Mouse (Mus musculus) kidney, embryonic 15.5 days (tissue): Measurements from ENCODE around the gene Gm21976. TPM values are rescaled to one million over a fixed set of nuclear protein-coding genes. Genes with fewer than 3 reads are reported as not detected.

ENCODE experiments used
- ATAC-seq: fragments of 200-750 bp; cut with Nextera tagmentation; replicated peaks from 2 replicates; pipeline ENCODE4 v1.8.0; 2017; ENCODE audit warnings: moderate TSS enrichment; ENCODE audit not compliant: low FRiP score
- H3K27ac ChIP-seq: fragments of 300-500 bp; sonication (generic); 2 replicates; pipeline ENCODE4 v1.5.1; 2015; ENCODE audit warnings: mild to moderate bottlenecking, inconsistent platforms
- H3K27me3 ChIP-seq: fragments of 300-500 bp; sonication (generic); 2 replicates; pipeline ENCODE4 v1.6.1; 2015; ENCODE audit warnings: inconsistent platforms
- H3K36me3 ChIP-seq: fragments of 300-500 bp; sonication (generic); 2 replicates; pipeline ENCODE4 v1.6.1; 2015; ENCODE audit warnings: inconsistent platforms
- H3K4me1 ChIP-seq: fragments of 300-500 bp; sonication (generic); 2 replicates; pipeline ENCODE4 v1.6.1; 2015; ENCODE audit warnings: inconsistent platforms
- H3K4me2 ChIP-seq: fragments of 300-500 bp; sonication (generic); 2 replicates; pipeline ENCODE4 v1.6.1; 2015; ENCODE audit warnings: moderate library complexity, mild to moderate bottlenecking, inconsistent platforms
- H3K4me3 ChIP-seq: fragments of 300-500 bp; sonication (generic); replicated peaks from 2 replicates; pipeline ENCODE4 v1.5.1; 2015; ENCODE audit warnings: mild to moderate bottlenecking, inconsistent platforms
- H3K9ac ChIP-seq: fragments of 300-500 bp; sonication (generic); 2 replicates; pipeline ENCODE4 v1.6.1; 2015; ENCODE audit warnings: mild to moderate bottlenecking, inconsistent platforms
- H3K9me3 ChIP-seq: fragments of 300-500 bp; sonication (generic); replicated peaks from 2 replicates; pipeline ENCODE4 v1.6.1; 2016; ENCODE audit warnings: inconsistent platforms
- WGBS: fragments of 180-500 bp; shearing (Covaris S2); methylation state at CpG from one replicate; pipeline ENCODE4 v1.1.7; 2015; ENCODE audit warnings: mixed read lengths; 5-methylcytosine and 5-hydroxymethylcytosine counted together
- polyA plus RNA-seq: library from polyadenylated mRNA; unstranded; fragments of >200 nt; fragmentation: Nextera tagmentation; extraction: Ambion mirVana; gene quantifications from 2 replicates; pipeline ENCODE4 v1.2.1, GENCODE M21; 2015

Gene Gm21976
- polyA plus RNA-seq, 1 experiment from 2014 or later, result not detected

DNA sequence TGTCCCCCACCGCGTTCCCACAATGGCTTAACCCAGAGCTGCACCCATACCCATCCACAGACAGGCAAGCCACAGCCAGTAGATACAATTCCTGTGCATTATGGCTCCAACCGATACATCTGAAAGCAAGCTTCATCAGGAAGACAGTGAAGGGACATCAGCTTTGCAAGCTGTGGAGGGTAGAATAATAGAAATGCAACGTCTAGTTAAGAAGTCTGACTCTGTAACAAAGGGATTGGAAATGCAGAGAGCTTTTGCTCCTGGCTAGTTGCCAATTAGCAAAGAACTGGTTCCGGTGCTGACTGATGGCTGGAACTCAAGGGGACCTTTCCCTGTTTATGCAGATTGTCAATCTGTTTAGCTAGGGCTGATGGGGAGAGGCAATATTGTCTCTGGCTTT, 26.7 kb downstream of the Gm21976 start:
- H3K4me2 ChIP-seq, result no peak overlapping the region
- WGBS, result 44% methylated on average over 5 of the region's 5 CpGs

DNA sequence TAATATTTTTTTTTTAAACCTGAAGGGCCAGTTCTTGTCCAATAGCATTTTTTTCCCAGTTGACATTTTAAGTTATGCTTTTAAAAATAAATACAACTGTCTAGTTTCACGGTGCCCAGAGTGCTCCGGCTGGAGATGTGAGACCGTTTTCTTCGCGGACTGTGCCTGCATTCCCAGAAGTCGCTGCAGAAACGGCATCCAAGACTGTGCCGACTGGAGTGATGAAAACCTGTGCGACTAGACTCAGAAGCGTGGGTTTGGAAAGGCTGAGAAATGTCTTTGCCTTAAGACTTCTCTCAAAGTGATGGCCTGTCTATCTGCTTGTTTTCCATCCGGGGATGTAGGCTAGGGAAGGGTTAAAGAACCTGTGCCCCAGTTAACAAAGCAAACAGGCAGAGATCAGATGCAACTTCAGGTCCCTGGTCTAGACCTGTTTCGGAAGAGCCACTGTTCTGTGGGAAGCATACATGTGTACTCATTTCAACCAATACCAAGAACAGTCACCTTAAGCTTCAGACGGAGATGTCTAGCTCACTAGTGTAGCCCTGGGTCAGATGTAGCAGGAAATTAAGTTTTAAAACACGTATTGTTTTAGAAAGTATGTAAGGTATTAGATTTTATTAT, 27.3 kb downstream of the Gm21976 start:
- Histone ChIP-seq H3K36me3 (peaks cover 43% of the 10 kb centered on the region), H3K4me1 (0 out of 2 replicates have a peak, but pooled peaks cover 9% of the 10 kb centered on the region), H3K27ac (peak overlapping the region; percentile 11), H3K9me3 (no peaks in the 10 kb centered on the region), H3K27me3 (no peaks in the 10 kb centered on the region), H3K9ac (no peak overlapping the region), H3K4me2 (no peak overlapping the region), H3K4me3 (no peak overlapping the region)
- ATAC-seq, result no peak
- WGBS, result 44% methylated on average over 14 of the region's 14 CpGs

More for the DNA sequence above, 26.7 kb downstream of the Gm21976 start:
- ATAC-seq, result no peak
- 0 out of 2 replicates have a peak overlapping the region, but pooled peaks have one; percentile 11 for H3K27ac ChIP-seq
- H3K9ac ChIP-seq, result no peak overlapping the region
- no peak overlapping the region for H3K4me3 ChIP-seq
- 0 out of 2 replicates have a peak, but pooled peaks cover 6% of the 10 kb centered on the region for H3K4me1 ChIP-seq
- H3K27me3 ChIP-seq, result no peaks in the 10 kb centered on the region
- H3K9me3 ChIP-seq, result no peaks in the 10 kb centered on the region
- peaks cover 38% of the 10 kb centered on the region for H3K36me3 ChIP-seq

DNA sequence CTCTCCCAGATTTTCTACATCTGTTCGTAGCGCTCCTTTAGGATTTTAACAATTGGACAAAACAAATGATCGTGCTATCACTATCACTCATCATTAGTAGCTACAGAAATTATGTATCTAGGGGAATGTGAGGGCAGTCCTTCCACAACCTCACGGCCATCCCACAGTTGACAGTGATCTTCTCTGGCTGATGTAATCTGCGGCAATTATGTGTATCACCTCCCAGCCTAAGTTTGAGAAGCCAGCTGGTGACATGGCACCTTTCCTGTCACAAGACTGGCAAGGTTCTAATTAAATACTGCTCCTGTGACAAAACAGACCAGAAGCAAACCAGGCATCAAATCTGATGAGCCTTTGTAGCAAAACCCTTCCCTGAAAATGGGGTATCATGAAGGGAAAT, 28.3 kb downstream of the Gm21976 start:
- Histone ChIP-seq H3K4me2 (no peak overlapping the region), H3K9ac (no peak overlapping the region), H3K4me3 (no peak overlapping the region), H3K36me3 (peaks cover 54% of the 10 kb centered on the region), H3K9me3 (no peaks in the 10 kb centered on the region), H3K27ac (no peak overlapping the region), H3K4me1 (0 out of 2 replicates have a peak, but pooled peaks cover 9% of the 10 kb centered on the region), H3K27me3 (no peaks in the 10 kb centered on the region)
- no peak for ATAC-seq
- WGBS, result 83% methylated on average over 5 of the region's 5 CpGs

DNA sequence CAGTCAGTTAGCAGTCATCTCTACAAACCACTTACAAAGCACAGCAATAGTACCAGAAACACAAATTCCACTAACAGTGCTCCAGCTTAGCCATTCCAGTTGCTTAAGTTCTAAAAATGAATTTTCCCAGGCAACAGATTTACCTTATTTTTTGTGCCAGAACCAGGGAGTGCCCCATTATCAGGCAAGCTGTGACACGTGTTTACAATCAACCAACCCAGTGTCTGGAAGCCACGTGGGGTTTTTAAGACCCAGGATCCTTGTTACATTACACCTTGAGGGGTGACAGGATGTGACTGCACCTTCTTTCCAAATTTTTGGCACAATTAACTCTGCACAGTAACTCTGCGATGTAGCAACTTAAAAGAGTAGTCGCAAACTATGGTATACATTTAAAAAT, 29.0 kb downstream of the Gm21976 start:
- H3K4me1 ChIP-seq, result 0 out of 2 replicates have a peak, but pooled peaks cover 11% of the 10 kb centered on the region
- H3K36me3 ChIP-seq, result peaks cover 61% of the 10 kb centered on the region
- H3K27me3 ChIP-seq, result no peaks in the 10 kb centered on the region
- H3K9ac ChIP-seq, result no peak overlapping the region
- no peak overlapping the region for H3K4me2 ChIP-seq
- ATAC-seq, result no peak
- no peaks in the 10 kb centered on the region for H3K9me3 ChIP-seq
- WGBS, result 84% methylated on average over 4 of the region's 4 CpGs
- H3K27ac ChIP-seq, result no peak overlapping the region
- H3K4me3 ChIP-seq, result no peak overlapping the region

DNA sequence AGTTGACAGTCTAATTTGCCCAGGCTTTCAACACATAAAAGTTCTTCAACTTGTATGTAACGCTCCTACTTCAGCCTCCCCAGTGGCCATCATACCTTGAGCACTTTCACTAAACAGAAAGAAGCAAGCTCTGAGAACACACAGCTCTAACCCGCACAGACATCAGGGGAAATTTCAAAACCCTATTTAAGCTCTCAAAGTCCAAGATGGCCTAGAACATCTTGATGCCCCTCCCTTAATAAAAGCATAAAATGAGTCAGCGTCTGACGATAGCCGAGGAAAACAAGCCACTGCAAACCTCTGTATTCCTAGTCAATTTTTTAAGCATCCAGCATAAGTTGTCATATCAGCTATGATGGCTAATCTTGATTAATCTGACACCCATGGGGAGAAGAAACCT, 31.9 kb downstream of the Gm21976 start:
- H3K36me3 ChIP-seq, result peaks cover 69% of the 10 kb centered on the region

DNA sequence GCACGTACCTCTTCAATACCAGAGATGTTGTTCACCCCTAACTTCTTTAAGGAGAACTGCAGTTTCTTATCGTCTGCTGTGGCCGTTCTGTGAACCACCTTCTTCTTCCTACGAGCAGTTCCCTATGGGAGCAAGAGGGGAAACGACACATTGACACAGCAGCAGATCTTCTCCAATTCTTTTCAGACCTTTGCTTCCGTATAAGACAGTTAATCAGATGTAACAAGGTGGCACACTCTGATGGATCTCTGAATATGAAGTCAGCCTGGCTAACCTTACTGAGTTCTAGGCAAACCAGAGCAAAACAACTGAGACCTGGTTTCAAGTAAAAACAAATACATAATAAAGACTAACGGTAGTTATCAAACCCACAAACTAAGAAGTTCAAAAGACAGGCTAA, 33.9 kb downstream of the Gm21976 start:
- Histone ChIP-seq H3K27ac (no peak overlapping the region), H3K36me3 (peaks cover 57% of the 10 kb centered on the region), H3K4me3 (no peak overlapping the region)

More for the DNA sequence above, 31.9 kb downstream of the Gm21976 start:
- no peak overlapping the region for H3K9ac ChIP-seq
- H3K27ac ChIP-seq, result no peak overlapping the region
- H3K4me2 ChIP-seq, result no peak overlapping the region
- 94% methylated on average over 5 of the region's 5 CpGs for WGBS
- no peak for ATAC-seq
- H3K4me3 ChIP-seq, result no peak overlapping the region
- H3K4me1 ChIP-seq, result peaks cover 21% of the 10 kb centered on the region
- H3K9me3 ChIP-seq, result no peaks in the 10 kb centered on the region
- H3K27me3 ChIP-seq, result no peaks in the 10 kb centered on the region

DNA sequence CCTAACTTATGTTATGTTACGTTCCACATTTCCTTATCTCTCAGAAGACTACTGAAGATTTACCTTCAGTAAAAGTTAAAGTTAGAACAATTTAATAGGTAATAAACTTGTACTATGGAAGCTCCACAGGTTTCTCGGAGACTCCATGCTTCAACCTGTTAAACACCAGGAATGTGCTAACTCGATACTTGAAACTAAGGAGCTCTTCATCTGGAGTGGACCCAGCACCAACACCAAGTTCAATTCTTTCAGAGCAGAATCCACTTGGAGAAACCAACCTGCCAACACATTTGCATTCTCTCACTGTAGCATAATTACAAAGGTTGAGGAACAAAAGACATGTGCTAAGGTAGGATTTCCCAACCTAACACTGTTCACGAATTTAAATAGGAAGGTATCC, 35.4 kb downstream of the Gm21976 start:
- no peak overlapping the region for H3K27ac ChIP-seq
- H3K27me3 ChIP-seq, result no peaks in the 10 kb centered on the region
- H3K4me1 ChIP-seq, result peaks cover 23% of the 10 kb centered on the region
- H3K4me3 ChIP-seq, result peak overlapping the region; percentile 97
- no peak overlapping the region for H3K9ac ChIP-seq
- H3K9me3 ChIP-seq, result no peaks in the 10 kb centered on the region
- no peak for ATAC-seq
- H3K36me3 ChIP-seq, result peaks cover 44% of the 10 kb centered on the region
- WGBS, result 43% methylated on average over 4 of the region's 4 CpGs
- H3K4me2 ChIP-seq, result peak overlapping the region; percentile 75

More for the DNA sequence above, 33.9 kb downstream of the Gm21976 start:
- Histone ChIP-seq H3K9ac (no peak overlapping the region), H3K4me2 (no peak overlapping the region), H3K27me3 (no peaks in the 10 kb centered on the region), H3K4me1 (peaks cover 23% of the 10 kb centered on the region), H3K9me3 (no peaks in the 10 kb centered on the region)
- no peak for ATAC-seq
- WGBS, result 75% methylated on average over 7 of the region's 7 CpGs

DNA sequence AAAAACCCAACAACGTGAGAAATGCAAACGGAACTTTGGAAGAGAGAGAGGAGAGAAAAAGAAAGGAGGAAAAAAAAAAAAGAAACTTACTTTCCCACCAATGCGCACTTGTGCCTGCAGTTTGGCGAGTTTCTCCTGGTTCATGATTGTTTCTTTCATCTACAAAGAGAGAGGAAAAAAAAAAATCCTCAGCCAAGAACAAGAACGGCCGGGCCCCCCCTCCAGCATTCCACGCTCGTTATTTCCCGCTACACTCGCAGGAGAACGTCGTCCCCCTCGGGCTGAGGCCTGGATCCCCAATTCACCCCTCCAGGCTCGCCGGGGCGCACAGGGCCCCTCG, 36.4 kb downstream of the Gm21976 start:
- Histone ChIP-seq H3K4me1 (peaks cover 23% of the 10 kb centered on the region), H3K9me3 (no peaks in the 10 kb centered on the region), H3K9ac (peak overlapping the region; percentile 98), H3K36me3 (peaks cover 34% of the 10 kb centered on the region), H3K27ac (peak overlapping the region; percentile 93), H3K4me2 (peak overlapping the region; percentile 75), H3K27me3 (no peaks in the 10 kb centered on the region), H3K4me3 (peak overlapping the region; percentile 97)
- ATAC-seq, result no peak
- WGBS, result under 1% methylated on average over 17 of the region's 17 CpGs

DNA sequence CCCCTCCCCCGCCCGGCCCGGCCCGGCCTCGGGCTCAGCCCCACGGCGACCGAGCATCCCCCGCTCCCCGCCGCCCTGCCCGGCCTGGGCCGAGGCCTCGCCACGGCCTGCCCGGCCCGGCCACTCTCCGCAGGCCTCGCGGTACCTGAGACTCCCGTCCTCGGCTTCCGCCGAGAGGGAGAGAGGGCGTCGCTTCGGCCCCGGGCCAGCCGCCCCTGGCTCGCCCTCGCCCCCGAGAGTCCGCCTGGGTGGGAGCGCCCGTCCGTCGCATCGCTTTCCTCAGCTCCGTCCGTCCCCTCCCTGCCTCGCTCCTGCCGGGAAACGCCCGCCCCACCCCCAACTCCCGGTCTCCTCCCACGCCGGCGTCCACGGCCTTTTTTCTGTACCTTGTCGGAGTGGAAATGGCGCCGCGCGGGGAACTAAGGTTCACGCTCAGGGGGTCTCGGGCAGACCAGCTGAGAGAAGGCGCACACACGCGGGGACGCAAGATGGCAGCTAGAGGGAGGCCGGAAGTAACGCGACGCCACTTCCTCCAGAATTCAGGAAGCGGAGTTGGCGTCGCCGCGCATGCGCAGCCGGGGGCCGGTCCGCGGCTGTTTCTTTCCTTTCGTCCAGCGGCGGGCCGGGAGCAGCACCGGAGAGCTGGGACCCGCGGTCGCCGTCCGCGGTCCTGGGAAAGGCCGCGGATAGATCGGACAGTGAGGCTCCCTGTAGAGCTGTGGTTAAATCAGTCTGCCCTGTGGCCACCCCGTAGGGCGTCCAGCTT, 37.0 kb downstream of the Gm21976 start, which contains the start of gene Btf3:
Gene Btf3 (minus strand): TSS at position 527 of the 766 bp plus-strand sequence.
- peak; percentile 93 for ATAC-seq
- Histone ChIP-seq H3K9ac (peak within 1 kb of the TSS; percentile 98), H3K4me1 (peaks cover 23% of the 10 kb centered on the region), H3K4me2 (peak within 1 kb of the TSS; percentile 75), H3K4me3 (peak within 1 kb of the TSS; percentile 97), H3K27me3 (no peaks in the 10 kb centered on the region), H3K9me3 (no peaks in the 10 kb centered on the region), H3K36me3 (peaks cover 29% of the 10 kb centered on the region), H3K27ac (peak within 1 kb of the TSS; percentile 93)
- under 1% methylated on average over 79 of the region's 90 CpGs for WGBS

DNA sequence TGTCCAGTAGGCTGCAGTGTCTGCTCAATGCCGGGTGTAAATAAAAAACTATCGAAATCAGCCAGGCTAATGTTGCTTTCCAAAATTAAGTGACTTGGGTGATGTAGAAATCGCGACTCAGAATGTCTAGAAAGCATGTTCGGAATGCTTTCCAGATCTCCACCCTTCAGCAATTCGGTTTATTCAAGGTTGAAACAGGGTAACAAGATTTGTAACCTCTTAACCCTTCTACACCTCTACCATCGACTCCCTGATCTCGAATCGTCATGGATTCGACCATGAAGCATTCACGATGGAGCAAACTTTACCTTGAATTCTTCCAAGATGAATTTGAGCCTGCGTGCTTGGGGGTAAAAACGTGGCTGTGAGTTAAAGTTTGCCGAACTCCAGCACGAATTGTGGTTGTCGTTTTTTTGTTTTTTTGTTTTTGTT, 37.6 kb downstream of the Gm21976 start:
- no peaks in the 10 kb centered on the region for H3K27me3 ChIP-seq
- peak overlapping the region; percentile 93 for H3K27ac ChIP-seq
- H3K36me3 ChIP-seq, result peaks cover 23% of the 10 kb centered on the region
- H3K4me3 ChIP-seq, result peak overlapping the region; percentile 97
- ATAC-seq, result no peak
- H3K4me1 ChIP-seq, result peaks cover 20% of the 10 kb centered on the region
- H3K9ac ChIP-seq, result peak overlapping the region; percentile 98
- H3K9me3 ChIP-seq, result no peaks in the 10 kb centered on the region
- peak overlapping the region; percentile 75 for H3K4me2 ChIP-seq
- WGBS, result 2% methylated on average over 16 of the region's 16 CpGs

DNA sequence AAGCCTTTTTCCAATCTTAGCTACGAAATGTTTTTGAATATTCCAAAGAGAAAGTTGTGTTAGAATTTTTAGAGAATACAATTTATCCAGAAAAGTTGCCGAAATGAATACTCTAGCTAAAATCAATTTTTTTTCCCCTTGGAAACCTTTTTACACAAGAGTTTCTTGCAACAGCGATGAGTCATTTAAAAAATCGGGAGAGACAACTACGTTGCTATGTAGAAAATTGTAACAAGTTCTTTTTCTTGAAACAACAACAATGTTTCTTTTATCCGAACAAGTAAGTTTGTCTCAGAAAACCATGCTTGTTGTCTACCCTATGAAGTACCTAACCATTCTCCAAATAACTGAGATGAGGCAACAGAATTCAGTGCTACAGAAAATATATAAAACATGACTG, 38.2 kb downstream of the Gm21976 start:
- Histone ChIP-seq H3K4me1 (peaks cover 20% of the 10 kb centered on the region), H3K36me3 (peaks cover 16% of the 10 kb centered on the region), H3K4me3 (peak overlapping the region; percentile 97), H3K27ac (no peak overlapping the region), H3K4me2 (peak overlapping the region; percentile 75; the same call in 1 of the 2 replicates), H3K27me3 (no peaks in the 10 kb centered on the region), H3K9me3 (no peaks in the 10 kb centered on the region), H3K9ac (no peak overlapping the region)
- ATAC-seq, result no peak
- 84% methylated on average over 6 of the region's 6 CpGs for WGBS

DNA sequence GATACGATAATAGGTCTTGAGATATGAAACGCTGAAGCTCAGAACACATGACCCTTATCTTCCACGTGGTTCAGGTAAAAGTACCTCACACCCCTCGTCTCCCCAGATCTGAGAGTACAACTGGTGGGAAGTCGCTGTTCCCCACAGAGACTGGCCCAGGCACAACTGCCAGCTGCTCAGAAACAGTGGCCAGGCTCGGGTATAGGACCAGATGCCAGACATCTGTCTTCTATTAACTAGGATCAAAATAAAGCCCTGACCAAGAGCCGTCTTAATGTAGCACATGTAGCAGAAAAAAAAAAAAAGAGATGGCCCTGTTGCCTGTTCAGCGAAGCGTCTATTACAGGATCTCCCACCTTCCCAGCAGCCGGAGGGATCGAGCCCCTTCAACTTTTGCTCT, 45.3 kb downstream of the Gm21976 start:
- Histone ChIP-seq H3K4me1 (no peaks in the 10 kb centered on the region), H3K9me3 (no peaks in the 10 kb centered on the region), H3K4me3 (no peak overlapping the region), H3K27me3 (no peaks in the 10 kb centered on the region), H3K9ac (no peak overlapping the region), H3K27ac (no peak overlapping the region), H3K36me3 (no peaks in the 10 kb centered on the region), H3K4me2 (no peak overlapping the region)
- 82% methylated on average over 11 of the region's 11 CpGs for WGBS
- no peak for ATAC-seq
